Mouse (Mus musculus): Measurements from ENCODE around the gene Slc2a5.

Gene Slc2a5

GRCm38 (mm10) chr4:150140346-150140745 is 21.3 kb downstream of the Slc2a5 start:
- no peak for DNase-seq (ENCODE audit: inconsistent ontology term)

GRCm38 (mm10) chr4:150144242-150144641 is 25.2 kb downstream of the Slc2a5 start:
- DNase-seq (ENCODE audit: inconsistent ontology term), result no peak

GRCm38 (mm10) chr4:150146286-150146685 is 27.2 kb downstream of the Slc2a5 start:
- no peak for DNase-seq (ENCODE audit: inconsistent ontology term)

GRCm38 (mm10) chr4:150151045-150151444 is 32.0 kb downstream of the Slc2a5 start:
- no peak for DNase-seq (ENCODE audit: inconsistent ontology term)

- DNase-seq (ENCODE audit: inconsistent ontology term), result no peak
These were observed 33.4 kb downstream of the Slc2a5 start for GRCm38 (mm10) chr4:150152483-150152882.

GRCm38 (mm10) chr4:150155301-150155700 is 36.2 kb downstream of the Slc2a5 start:
- DNase-seq (ENCODE audit: inconsistent ontology term), result no peak

- no peak for DNase-seq (ENCODE audit: inconsistent ontology term)
These were observed 36.6 kb downstream of the Slc2a5 start for GRCm38 (mm10) chr4:150155731-150156130.

- no peak for DNase-seq (ENCODE audit: inconsistent ontology term)
These were observed 38.3 kb downstream of the Slc2a5 start for GRCm38 (mm10) chr4:150157348-150157882.

GRCm38 (mm10) chr4:150159458-150159857 is 40.4 kb downstream of the Slc2a5 start:
- DNase-seq (ENCODE audit: inconsistent ontology term), result no peak

GRCm38 (mm10) chr4:150162561-150163169 is 43.6 kb downstream of the Slc2a5 start:
- no peak for DNase-seq (ENCODE audit: inconsistent ontology term)

GRCm38 (mm10) chr4:150164875-150165274 is 45.8 kb downstream of the Slc2a5 start:
- no peak for DNase-seq (ENCODE audit: inconsistent ontology term)

- DNase-seq (ENCODE audit: inconsistent ontology term), result no peak
These were observed 49.3 kb downstream of the Slc2a5 start for GRCm38 (mm10) chr4:150168406-150168805.

GRCm38 (mm10) chr4:150172107-150172506 is 53.0 kb downstream of the Slc2a5 start:
- no peak for DNase-seq (ENCODE audit: inconsistent ontology term)

GRCm38 (mm10) chr4:150173281-150173680 is 54.2 kb downstream of the Slc2a5 start:
- DNase-seq (ENCODE audit: inconsistent ontology term), result peak; percentile 21

GRCm38 (mm10) chr4:150174027-150174426 is 54.9 kb downstream of the Slc2a5 start:
- no peak for DNase-seq (ENCODE audit: inconsistent ontology term)

GRCm38 (mm10) chr4:150176535-150176934 is 57.5 kb downstream of the Slc2a5 start:
- DNase-seq (ENCODE audit: inconsistent ontology term), result peak; percentile 53

GRCm38 (mm10) chr4:150177122-150177521 is 58.0 kb downstream of the Slc2a5 start:
- no peak for DNase-seq (ENCODE audit: inconsistent ontology term)

- no peak for DNase-seq (ENCODE audit: inconsistent ontology term)
These were observed 59.0 kb downstream of the Slc2a5 start for GRCm38 (mm10) chr4:150178131-150178530.

- no peak for DNase-seq (ENCODE audit: inconsistent ontology term)
These were observed 62.2 kb downstream of the Slc2a5 start for GRCm38 (mm10) chr4:150181304-150181703.

GRCm38 (mm10) chr4:150188236-150188635 is 69.2 kb downstream of the Slc2a5 start:
- DNase-seq (ENCODE audit: inconsistent ontology term), result no peak

- DNase-seq (ENCODE audit: inconsistent ontology term), result no peak
These were observed 73.1 kb downstream of the Slc2a5 start for GRCm38 (mm10) chr4:150192199-150192598.

Measured in Muller cell, postnatal 12 days (primary cell).